Mouse (Mus musculus) ES-E14 (cell line): Measurements from ENCODE around the gene Mcm3ap.

Source experiments
- CHD2 ChIP-seq: IDR thresholded peaks from 2 replicates; pipeline ENCODE4 v1.6.1; 2014; ENCODE audit warnings: mild to moderate bottlenecking, low read depth, low read length, inconsistent platforms
- HCFC1 ChIP-seq: IDR thresholded peaks from 2 replicates; pipeline ENCODE4 v1.6.1; 2012; ENCODE audit warnings: low read length, inconsistent platforms, borderline replicate concordance; ENCODE audit not compliant: insufficient read depth
- MAFK ChIP-seq: IDR thresholded peaks from 2 replicates; pipeline ENCODE4 v1.6.1; 2014; ENCODE audit warnings: mild to moderate bottlenecking, low read depth, low read length, inconsistent platforms; ENCODE audit not compliant: insufficient read depth
- ZC3H11A ChIP-seq: IDR thresholded peaks from 2 replicates; pipeline ENCODE4 v1.6.1; 2012; ENCODE audit warnings: low read depth, mild to moderate bottlenecking, inconsistent platforms, low read length, borderline replicate concordance
- ZNF384 ChIP-seq: IDR thresholded peaks from 2 replicates; pipeline ENCODE4 v1.6.1; 2012; ENCODE audit warnings: low read depth, low read length, inconsistent platforms

- TF ChIP-seq ZNF384 = peak; percentile 89
- no peak for TF ChIP-seq CHD2
- no peak for TF ChIP-seq HCFC1
- no peak for TF ChIP-seq MAFK
- TF ChIP-seq ZC3H11A = peak; percentile 30; the same call in 1 of the 2 replicates
Observed at GRCm38 (mm10) chr10:76512965-76513583, 44.3 kb downstream of the Mcm3ap start.
